Mouse (Mus musculus) limb, embryonic 13.5 days (tissue): Measurements from ENCODE around the gene Gpx4. TPM values are rescaled to one million over a fixed set of nuclear protein-coding genes. Genes with fewer than 3 reads are reported as not detected.

Source experiments
- ATAC-seq: fragments of 200-750 bp; cut with Nextera tagmentation; 2 replicates; pipeline ENCODE4 v1.8.0; 2017; ENCODE audit warnings: low read depth, moderate number of reproducible peaks, moderate TSS enrichment; ENCODE audit not compliant: low FRiP score
- H3K27ac ChIP-seq: fragments of 300-500 bp; sonication (generic); 2 replicates; pipeline ENCODE4 v1.5.1; 2015; ENCODE audit warnings: inconsistent platforms, mild to moderate bottlenecking, moderate library complexity
- H3K27me3 ChIP-seq: fragments of 300-500 bp; sonication (generic); 2 replicates; pipeline ENCODE4 v1.6.1; 2015; ENCODE audit warnings: mild to moderate bottlenecking, inconsistent platforms
- H3K36me3 ChIP-seq: fragments of 300-500 bp; sonication (generic); 2 replicates; pipeline ENCODE4 v1.6.1; 2015; ENCODE audit warnings: inconsistent platforms, mild to moderate bottlenecking, moderate library complexity
- H3K4me1 ChIP-seq: fragments of 300-500 bp; sonication (generic); 2 replicates; pipeline ENCODE4 v1.6.1; 2015; ENCODE audit warnings: inconsistent platforms
- H3K4me2 ChIP-seq: fragments of 300-500 bp; sonication (generic); replicated peaks from 2 replicates; pipeline ENCODE4 v1.6.1; 2015; ENCODE audit warnings: inconsistent platforms, mild to moderate bottlenecking, moderate library complexity
- H3K4me3 ChIP-seq: fragments of 300-500 bp; sonication (generic); 2 replicates; pipeline ENCODE4 v1.5.1; 2015; ENCODE audit warnings: moderate library complexity, mild to moderate bottlenecking, inconsistent platforms
- H3K9ac ChIP-seq: fragments of 300-500 bp; sonication (generic); 2 replicates; pipeline ENCODE4 v1.6.1; 2015; ENCODE audit warnings: mild to moderate bottlenecking, inconsistent platforms
- H3K9me3 ChIP-seq: fragments of 300-500 bp; sonication (generic); 2 replicates; pipeline ENCODE4 v1.6.1; 2016; ENCODE audit warnings: inconsistent platforms
- WGBS: fragments of 180-500 bp; shearing (Covaris S2); methylation state at CpG from one replicate; pipeline ENCODE4 v1.1.7; 2015; 5-methylcytosine and 5-hydroxymethylcytosine counted together
- polyA plus RNA-seq: library from polyadenylated mRNA; unstranded; fragments of >200 nt; fragmentation: Nextera tagmentation; extraction: Ambion mirVana; gene quantifications from 2 replicates; pipeline ENCODE4 v1.2.1, GENCODE M21; 2015

Gene Gpx4
- polyA plus RNA-seq, 1 experiment from 2014 or later, result 462 TPM

GRCm38 (mm10) chr10:80098630-80099029, 51.7 kb downstream of the Gpx4 start:
- Histone ChIP-seq H3K9me3 (no peaks in the 10 kb centered on the region), H3K4me1 (peaks cover 44% of the 10 kb centered on the region), H3K9ac (no peak overlapping the region), H3K27ac (no peak overlapping the region), H3K4me3 (no peak overlapping the region), H3K4me2 (no peak overlapping the region), H3K36me3 (peaks cover 2% of the 10 kb centered on the region; the same call in 1 of the 2 replicates), H3K27me3 (no peaks in the 10 kb centered on the region)
- no peak for ATAC-seq
- 76% methylated on average over 5 of the region's 5 CpGs for WGBS

GRCm38 (mm10) chr10:80100982-80101381, 54.0 kb downstream of the Gpx4 start:
- H3K9me3 ChIP-seq, result no peaks in the 10 kb centered on the region
- 56% methylated on average over 11 of the region's 11 CpGs for WGBS
- peaks cover 44% of the 10 kb centered on the region for H3K4me1 ChIP-seq
- peak overlapping the region; percentile 90 for H3K4me2 ChIP-seq
- H3K27me3 ChIP-seq, result no peaks in the 10 kb centered on the region
- H3K4me3 ChIP-seq, result peak overlapping the region; percentile 92; the same call in 1 of the 2 replicates
- H3K36me3 ChIP-seq, result no peaks in the 10 kb centered on the region; the same call in 1 of the 2 replicates
- ATAC-seq, result no peak
- no peak overlapping the region for H3K9ac ChIP-seq
- no peak overlapping the region for H3K27ac ChIP-seq

GRCm38 (mm10) chr10:80102216-80102915, 55.4 kb downstream of the Gpx4 start:
- peak; percentile 86 for ATAC-seq
- H3K9me3 ChIP-seq, result no peaks in the 10 kb centered on the region
- H3K27me3 ChIP-seq, result no peaks in the 10 kb centered on the region
- under 1% methylated on average over 59 of the region's 59 CpGs for WGBS
- peak overlapping the region; percentile 92 for H3K4me3 ChIP-seq
- H3K4me1 ChIP-seq, result peaks cover 35% of the 10 kb centered on the region
- peak overlapping the region; percentile 88 for H3K9ac ChIP-seq
- H3K27ac ChIP-seq, result no peak overlapping the region; the same call in 1 of the 2 replicates
- no peaks in the 10 kb centered on the region; the same call in 1 of the 2 replicates for H3K36me3 ChIP-seq
- H3K4me2 ChIP-seq, result peak overlapping the region; percentile 90

GRCm38 (mm10) chr10:80103032-80103431, 56.1 kb downstream of the Gpx4 start:
- Histone ChIP-seq H3K4me1 (peaks cover 30% of the 10 kb centered on the region), H3K4me2 (peak overlapping the region; percentile 90), H3K36me3 (no peaks in the 10 kb centered on the region; the same call in 1 of the 2 replicates), H3K9ac (0 out of 2 replicates have a peak overlapping the region, but pooled peaks have one; percentile 88), H3K9me3 (no peaks in the 10 kb centered on the region), H3K27me3 (no peaks in the 10 kb centered on the region), H3K27ac (no peak overlapping the region), H3K4me3 (no peak overlapping the region; the same call in 1 of the 2 replicates)
- no peak for ATAC-seq
- 79% methylated on average over 2 of the region's 2 CpGs for WGBS

- Histone ChIP-seq H3K9ac (no peak overlapping the region), H3K27me3 (no peaks in the 10 kb centered on the region), H3K9me3 (no peaks in the 10 kb centered on the region), H3K4me3 (no peak overlapping the region), H3K4me2 (no peak overlapping the region), H3K36me3 (no peaks in the 10 kb centered on the region; the same call in 1 of the 2 replicates), H3K27ac (no peak overlapping the region), H3K4me1 (peaks cover 29% of the 10 kb centered on the region)
- no peak for ATAC-seq
- WGBS, result 80% methylated on average over 3 of the region's 3 CpGs
These were observed 57.2 kb downstream of the Gpx4 start for GRCm38 (mm10) chr10:80104181-80104580.

- peak within 1 kb of the TSS; percentile 23 for H3K4me2 ChIP-seq
- peak within 1 kb of the TSS; percentile 25; the same call in 1 of the 2 replicates for H3K9ac ChIP-seq
- H3K4me1 ChIP-seq, result peaks cover 21% of the 10 kb centered on the region
- 68% methylated on average over 5 of the region's 5 CpGs for whole genome bisulfite sequencing
- no peak within 1 kb of the TSS for H3K4me3 ChIP-seq
- H3K36me3 ChIP-seq, result no peaks in the 10 kb centered on the region
- H3K27ac ChIP-seq, result no peak within 1 kb of the TSS
- H3K27me3 ChIP-seq, result no peaks in the 10 kb centered on the region
- ATAC-seq, result no peak
- H3K9me3 ChIP-seq, result no peaks in the 10 kb centered on the region
These were observed 58.5 kb downstream of the Gpx4 start, which contains the start of gene Sbno2 for GRCm38 (mm10) chr10:80105460-80105859. Gene Sbno2 (minus strand): TSS chr10:80105571.

GRCm38 (mm10) chr10:80105926-80106325, 59.0 kb downstream of the Gpx4 start:
- no peak overlapping the region for H3K4me3 ChIP-seq
- no peaks in the 10 kb centered on the region for H3K27me3 ChIP-seq
- peaks cover 16% of the 10 kb centered on the region for H3K4me1 ChIP-seq
- peak overlapping the region; percentile 25; the same call in 1 of the 2 replicates for H3K9ac ChIP-seq
- no peak overlapping the region; the same call in 1 of the 2 replicates for H3K4me2 ChIP-seq
- H3K27ac ChIP-seq, result no peak overlapping the region
- no peaks in the 10 kb centered on the region for H3K36me3 ChIP-seq
- H3K9me3 ChIP-seq, result no peaks in the 10 kb centered on the region
- 66% methylated on average over 5 of the region's 5 CpGs for WGBS
- ATAC-seq, result no peak

Other genes starting within 250 kb of the Gpx4 start
- 0.90 and 1.4 TPM in 2 replicates for gene Misp, start 226.2 kb upstream of the Gpx4 start, polyA plus RNA-seq
- gene Ptbp1, start 192.7 kb upstream of the Gpx4 start, polyA plus RNA-seq, result 347 and 366 TPM in 2 replicates
- gene Prtn3, start 172.7 kb upstream of the Gpx4 start, polyA plus RNA-seq, result 11.1 and 11.3 TPM in 2 replicates
- 138 and 142 TPM in 2 replicates for gene Plppr3, start 172.5 kb upstream of the Gpx4 start, polyA plus RNA-seq
- 0.29 and 0.86 TPM in 2 replicates for gene Elane, start 160.9 kb upstream of the Gpx4 start, polyA plus RNA-seq
- gene Cfd, start 156.3 kb upstream of the Gpx4 start, polyA plus RNA-seq, result not detected in 2 replicates
- 44.9 and 46.8 TPM in 2 replicates for gene Med16, start 138.2 kb upstream of the Gpx4 start, polyA plus RNA-seq
- 20.3 TPM in 1 of 2 replicates, not detected in the other for gene Gm26602, start 136.3 kb upstream of the Gpx4 start, polyA plus RNA-seq
- gene Kiss1r, start 130.2 kb upstream of the Gpx4 start, polyA plus RNA-seq, result 0.94 and 1.0 TPM in 2 replicates
- gene R3hdm4, start 126.0 kb upstream of the Gpx4 start, polyA plus RNA-seq, result 186 and 188 TPM in 2 replicates
- 5.5 and 6.2 TPM in 2 replicates for gene Arid3a, start 120.1 kb upstream of the Gpx4 start, polyA plus RNA-seq
- 105 and 106 TPM in 2 replicates for gene Wdr18, start 87.0 kb upstream of the Gpx4 start, polyA plus RNA-seq
- gene Grin3b, start 76.5 kb upstream of the Gpx4 start, polyA plus RNA-seq, result 0.41 and 0.73 TPM in 2 replicates
- 16.0 and 19.5 TPM in 2 replicates for gene Tmem259, start 62.8 kb upstream of the Gpx4 start, polyA plus RNA-seq
- 287 and 299 TPM in 2 replicates for gene Cnn2, start 58.6 kb upstream of the Gpx4 start, polyA plus RNA-seq
- 1.8 and 1.9 TPM in 2 replicates for gene Abca7, start 50.7 kb upstream of the Gpx4 start, polyA plus RNA-seq
- 7.3 and 7.6 TPM in 2 replicates for gene Arhgap45, start 30.5 kb upstream of the Gpx4 start, polyA plus RNA-seq
- gene Polr2e, start 7.4 kb upstream of the Gpx4 start, polyA plus RNA-seq, result 244 and 254 TPM in 2 replicates
- 13.5 and 15.2 TPM in 2 replicates for gene Sbno2, start 58.4 kb downstream of the Gpx4 start, polyA plus RNA-seq
- 17.1 and 17.4 TPM in 2 replicates for gene Stk11, start 68.6 kb downstream of the Gpx4 start, polyA plus RNA-seq
- gene Atp5d, start 91.5 kb downstream of the Gpx4 start, polyA plus RNA-seq, result 456 and 475 TPM in 2 replicates
- gene Cbarp, start 93.7 kb downstream of the Gpx4 start, polyA plus RNA-seq, result 7.4 and 8.1 TPM in 2 replicates
- gene Midn, start 101.1 kb downstream of the Gpx4 start, polyA plus RNA-seq, result 22.9 and 23.2 TPM in 2 replicates
- 149 and 194 TPM in 2 replicates for gene Cirbp, start 118.8 kb downstream of the Gpx4 start, polyA plus RNA-seq
- gene 1600002K03Rik, start 125.8 kb downstream of the Gpx4 start, polyA plus RNA-seq, result 9.7 and 11.0 TPM in 2 replicates
- 39.5 and 40.4 TPM in 2 replicates for gene Efna2, start 132.3 kb downstream of the Gpx4 start, polyA plus RNA-seq
- 94.7 and 96.9 TPM in 2 replicates for gene Mum1, start 179.3 kb downstream of the Gpx4 start, polyA plus RNA-seq
- gene Ndufs7, start 202.0 kb downstream of the Gpx4 start, polyA plus RNA-seq, result 298 and 306 TPM in 2 replicates
- gene Gamt, start 213.8 kb downstream of the Gpx4 start, polyA plus RNA-seq, result 57.1 and 58.4 TPM in 2 replicates
- gene Dazap1, start 214.3 kb downstream of the Gpx4 start, polyA plus RNA-seq, result 64.9 and 67.9 TPM in 2 replicates
- gene Rps15, start 245.3 kb downstream of the Gpx4 start, polyA plus RNA-seq, result 908 and 936 TPM in 2 replicates
- gene Apc2, start 248.8 kb downstream of the Gpx4 start, polyA plus RNA-seq, result 3.3 and 3.8 TPM in 2 replicates